Mouse (Mus musculus) embryo, embryonic 11.5 days (tissue): ENCODE results near the gene Vnn3.

Experiments used
- DNase-seq: peaks from one replicate; pipeline ENCODE4 v3.0.0-alpha.2; 2012; ENCODE audit warnings: low read depth, low spot score

Vnn3 gene

GRCm38 (mm10) chr10:23892987-23893386, 41.7 kb downstream of the Vnn3 start:
- DNase-seq: no peak

DNA sequence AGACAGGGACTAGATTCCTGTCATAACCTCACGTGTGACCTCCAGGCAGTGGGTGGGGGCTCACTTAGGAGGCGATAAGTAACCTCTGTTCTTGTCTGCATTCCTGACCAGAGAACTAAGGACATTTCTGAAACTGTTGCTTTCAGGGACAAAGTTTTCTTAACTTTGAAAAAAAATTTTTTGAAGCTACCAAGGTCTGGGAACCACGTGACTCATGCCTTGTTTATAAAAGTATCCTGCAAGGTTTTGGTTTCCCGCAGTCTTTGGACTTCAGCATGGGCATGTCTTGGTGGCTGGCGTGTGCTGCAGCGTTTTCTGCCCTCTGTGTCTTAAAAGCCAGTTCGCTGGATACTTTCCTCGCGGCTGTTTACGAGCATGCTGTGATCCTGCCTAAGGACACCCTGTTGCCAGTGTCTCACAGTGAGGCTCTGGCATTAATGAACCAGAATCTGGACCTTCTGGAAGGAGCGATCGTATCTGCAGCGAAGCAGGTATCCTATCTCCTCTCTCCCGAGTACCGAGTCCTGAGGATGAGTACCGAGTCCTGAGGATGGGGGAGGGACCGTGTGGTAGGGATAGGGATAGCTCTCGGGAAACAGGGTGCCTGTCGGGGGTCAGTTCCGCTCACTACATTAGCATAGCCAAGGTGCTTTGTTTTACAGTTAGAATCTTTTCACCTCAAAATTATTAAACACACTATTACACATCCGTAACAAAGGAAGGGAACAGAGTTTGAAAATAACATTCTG, 43.5 kb downstream of the Vnn3 start, which contains the start of gene Vnn1:
Vnn1 (plus strand) TSS at position 88 of the 749 bp plus-strand sequence.
- DNase-seq: no peak

DNA sequence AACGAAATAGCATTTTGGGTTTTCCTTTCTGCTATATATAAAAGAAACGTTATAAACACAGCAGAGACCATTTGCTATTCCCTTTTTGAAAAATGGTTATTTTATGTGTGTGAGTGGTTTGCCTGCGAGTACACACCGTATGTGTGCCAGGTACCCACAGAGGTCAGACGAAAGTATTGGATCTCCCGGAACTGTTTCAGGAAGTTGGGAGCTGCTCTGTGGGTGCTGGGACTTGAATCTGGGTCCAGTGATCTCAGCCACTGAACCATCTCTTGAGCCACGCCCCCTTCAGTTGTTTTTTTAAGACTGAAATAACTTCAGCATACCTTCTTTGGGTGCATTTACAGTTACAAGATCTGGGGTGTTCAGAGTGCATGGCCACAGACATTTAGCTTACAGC, 44.1 kb downstream of the Vnn3 start:
- DNase-seq: no peak

DNA sequence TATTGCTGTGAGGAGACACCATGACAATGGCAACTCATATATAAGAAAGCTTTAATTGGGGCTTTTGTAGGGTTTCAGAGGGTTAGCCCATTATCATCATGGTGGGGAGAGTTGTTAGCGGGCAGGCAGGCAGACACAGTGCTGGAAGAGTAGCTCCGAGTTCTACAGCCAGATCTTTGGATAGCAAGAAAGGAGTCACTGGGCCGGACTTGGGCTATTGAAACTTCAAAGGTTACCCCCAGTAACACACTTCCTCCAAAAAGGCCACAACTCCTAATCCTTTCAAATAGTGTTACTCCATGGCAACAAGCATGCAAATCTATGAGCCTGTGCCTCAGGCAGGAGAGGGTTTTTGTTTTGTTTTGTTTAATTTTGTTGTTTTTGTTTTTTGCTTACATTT, 49.9 kb downstream of the Vnn3 start:
- DNase-seq: no peak

DNA sequence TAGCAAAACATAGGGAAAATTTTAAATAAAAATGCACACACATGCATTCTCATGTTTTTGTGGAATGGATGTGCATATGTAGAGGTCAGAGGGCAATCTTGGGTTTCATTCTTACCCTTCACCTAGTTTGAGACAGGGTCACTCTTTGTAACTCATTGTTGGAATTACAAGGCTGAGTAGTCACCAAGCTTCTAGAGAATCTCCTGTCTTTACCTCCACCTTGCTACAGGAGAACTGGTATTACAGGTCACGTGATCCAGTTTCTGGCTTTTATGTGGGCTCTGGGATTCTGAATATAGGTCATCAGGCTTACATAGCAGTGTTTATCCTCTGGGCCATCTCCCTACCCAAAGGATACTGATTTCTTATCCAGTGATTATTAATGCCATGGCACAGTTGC, 54.4 kb downstream of the Vnn3 start:
- DNase-seq: no peak
